Mouse (Mus musculus) liver, embryonic 16.5 days (tissue): ENCODE results near the gene 4930579F01Rik. TPM values are rescaled to one million over a fixed set of nuclear protein-coding genes. Genes with fewer than 3 reads are reported as not detected.

Source experiments
- ATAC-seq: fragments of 200-750 bp; cut with Nextera tagmentation; 2 replicates; pipeline ENCODE4 v1.8.0; 2017; ENCODE audit warnings: low read depth, mild to moderate bottlenecking, moderate number of reproducible peaks, moderate library complexity
- H3K27ac ChIP-seq: fragments of 300-500 bp; sonication (generic); 2 replicates; pipeline ENCODE4 v1.5.1; 2014; ENCODE audit warnings: mild to moderate bottlenecking, low read length
- H3K27me3 ChIP-seq: fragments of 300-500 bp; sonication (generic); 2 replicates; pipeline ENCODE4 v1.6.1; 2014; ENCODE audit warnings: low read depth, low read length, mixed read lengths; ENCODE audit not compliant: control insufficient read depth, insufficient read depth
- H3K36me3 ChIP-seq: fragments of 300-500 bp; sonication (generic); 2 replicates; pipeline ENCODE4 v1.6.1; 2014; ENCODE audit warnings: mild to moderate bottlenecking; ENCODE audit not compliant: control insufficient read depth, insufficient read depth
- H3K4me1 ChIP-seq: fragments of 300-500 bp; sonication (generic); 2 replicates; pipeline ENCODE4 v1.6.1; 2014; ENCODE audit warnings: low read depth, low read length, mixed read lengths; ENCODE audit not compliant: control insufficient read depth
- H3K4me2 ChIP-seq: fragments of 300-500 bp; sonication (generic); 2 replicates; pipeline ENCODE4 v1.6.1; 2014; ENCODE audit warnings: low read depth, low read length, mixed read lengths
- H3K4me3 ChIP-seq: fragments of 300-500 bp; sonication (generic); 2 replicates; pipeline ENCODE4 v1.5.1; 2014; ENCODE audit warnings: low read depth, mild to moderate bottlenecking, low read length
- H3K9ac ChIP-seq: fragments of 300-500 bp; sonication (generic); 2 replicates; pipeline ENCODE4 v1.6.1; 2014; ENCODE audit warnings: low read depth, low read length
- H3K9me3 ChIP-seq: fragments of 300-500 bp; sonication (generic); replicated peaks from 2 replicates; pipeline ENCODE4 v1.6.1; 2016; ENCODE audit warnings: low read length; ENCODE audit not compliant: control insufficient read depth
- WGBS: fragments of 180-500 bp; shearing (Covaris S2); extraction: QIAGEN DNeasy Blood & Tissue Kit; methylation state at CpG from one replicate; pipeline ENCODE4 v1.1.7; 2014; ENCODE audit not compliant: insufficient replicate concordance; 5-methylcytosine and 5-hydroxymethylcytosine counted together
- polyA plus RNA-seq: library from polyadenylated mRNA; unstranded; fragments of >200 nt; fragmentation: Nextera tagmentation; extraction: Ambion mirVana; gene quantifications from 2 replicates; pipeline ENCODE4 v1.2.1, GENCODE M21; 2015

The 4930579F01Rik gene
- polyA plus RNA-seq, 1 experiment from 2014 or later = not detected

- ATAC-seq = no peak
- Histone ChIP-seq H3K27ac (no peak overlapping the region), H3K4me3 (no peak overlapping the region), H3K9ac (no peak overlapping the region), H3K9me3 (no peaks in the 10 kb centered on the region), H3K27me3 (no peaks in the 10 kb centered on the region), H3K4me2 (no peak overlapping the region), H3K36me3 (no peaks in the 10 kb centered on the region), H3K4me1 (no peaks in the 10 kb centered on the region)
- 50% methylated on average over 2 of the region's 2 CpGs for WGBS
Measured at GRCm38 (mm10) chr3:138231531-138231930, 37.9 kb upstream of the 4930579F01Rik start.

GRCm38 (mm10) chr3:138230266-138230665 lies 36.6 kb upstream of the 4930579F01Rik start:
- Histone ChIP-seq H3K4me1 (no peaks in the 10 kb centered on the region), H3K27me3 (no peaks in the 10 kb centered on the region), H3K9me3 (no peaks in the 10 kb centered on the region), H3K27ac (no peak overlapping the region), H3K9ac (no peak overlapping the region), H3K4me3 (no peak overlapping the region), H3K36me3 (no peaks in the 10 kb centered on the region), H3K4me2 (no peak overlapping the region)
- ATAC-seq = no peak
- WGBS = 67% methylated on average over 3 of the region's 3 CpGs

GRCm38 (mm10) chr3:138229448-138229847 lies 35.8 kb upstream of the 4930579F01Rik start:
- H3K27me3 ChIP-seq = no peaks in the 10 kb centered on the region
- H3K9ac ChIP-seq = no peak overlapping the region
- WGBS = 74% methylated on average over 1 of the region's 1 CpGs
- H3K36me3 ChIP-seq = no peaks in the 10 kb centered on the region
- no peaks in the 10 kb centered on the region for H3K4me1 ChIP-seq
- no peak overlapping the region for H3K4me2 ChIP-seq
- H3K9me3 ChIP-seq = no peaks in the 10 kb centered on the region
- no peak overlapping the region for H3K27ac ChIP-seq
- no peak overlapping the region for H3K4me3 ChIP-seq
- ATAC-seq = no peak

GRCm38 (mm10) chr3:138227782-138228181 lies 34.2 kb upstream of the 4930579F01Rik start:
- no peak overlapping the region for H3K9ac ChIP-seq
- H3K36me3 ChIP-seq = no peaks in the 10 kb centered on the region
- WGBS = 64% methylated on average over 8 of the region's 8 CpGs
- no peak overlapping the region for H3K4me3 ChIP-seq
- ATAC-seq = no peak
- H3K4me2 ChIP-seq = no peak overlapping the region
- H3K9me3 ChIP-seq = no peaks in the 10 kb centered on the region
- no peaks in the 10 kb centered on the region for H3K27me3 ChIP-seq
- H3K4me1 ChIP-seq = no peaks in the 10 kb centered on the region
- H3K27ac ChIP-seq = no peak overlapping the region

- WGBS = 74% methylated on average over 2 of the region's 2 CpGs
- Histone ChIP-seq H3K27ac (no peak overlapping the region), H3K4me3 (no peak overlapping the region), H3K9ac (no peak overlapping the region), H3K4me2 (no peak overlapping the region), H3K36me3 (no peaks in the 10 kb centered on the region), H3K9me3 (no peaks in the 10 kb centered on the region), H3K27me3 (no peaks in the 10 kb centered on the region), H3K4me1 (no peaks in the 10 kb centered on the region)
- ATAC-seq = peak; percentile 22; the same call in 1 of the 2 replicates
Measured at GRCm38 (mm10) chr3:138227082-138227481, 33.5 kb upstream of the 4930579F01Rik start.

- Histone ChIP-seq H3K4me3 (no peak overlapping the region), H3K36me3 (no peaks in the 10 kb centered on the region), H3K4me1 (no peaks in the 10 kb centered on the region), H3K27ac (no peak overlapping the region), H3K9me3 (no peaks in the 10 kb centered on the region), H3K4me2 (no peak overlapping the region), H3K27me3 (no peaks in the 10 kb centered on the region), H3K9ac (no peak overlapping the region)
- 69% methylated on average over 6 of the region's 6 CpGs for WGBS
- ATAC-seq = no peak
Measured at GRCm38 (mm10) chr3:138226476-138226875, 32.9 kb upstream of the 4930579F01Rik start.

- no peak for ATAC-seq
- Histone ChIP-seq H3K9ac (no peak overlapping the region), H3K27ac (0 out of 2 replicates have a peak overlapping the region, but pooled peaks have one; percentile 18), H3K36me3 (no peaks in the 10 kb centered on the region), H3K4me1 (no peaks in the 10 kb centered on the region), H3K4me2 (no peak overlapping the region), H3K9me3 (no peaks in the 10 kb centered on the region), H3K27me3 (no peaks in the 10 kb centered on the region), H3K4me3 (no peak overlapping the region)
- WGBS = 64% methylated on average over 7 of the region's 7 CpGs
Measured at GRCm38 (mm10) chr3:138225853-138226252, 32.2 kb upstream of the 4930579F01Rik start.

- Histone ChIP-seq H3K4me2 (no peak overlapping the region), H3K27me3 (no peaks in the 10 kb centered on the region), H3K9me3 (no peaks in the 10 kb centered on the region), H3K4me3 (no peak overlapping the region), H3K4me1 (no peaks in the 10 kb centered on the region), H3K9ac (no peak overlapping the region), H3K36me3 (no peaks in the 10 kb centered on the region), H3K27ac (no peak overlapping the region)
- ATAC-seq = no peak
- WGBS = 59% methylated on average over 7 of the region's 7 CpGs
Measured at GRCm38 (mm10) chr3:138225331-138225730, 31.7 kb upstream of the 4930579F01Rik start.

GRCm38 (mm10) chr3:138224363-138224954 lies 30.8 kb upstream of the 4930579F01Rik start:
- H3K9ac ChIP-seq = no peak overlapping the region
- H3K27ac ChIP-seq = no peak overlapping the region
- no peaks in the 10 kb centered on the region for H3K4me1 ChIP-seq
- ATAC-seq = peak; percentile 59
- no peaks in the 10 kb centered on the region for H3K36me3 ChIP-seq
- WGBS = 71% methylated on average over 13 of the region's 13 CpGs
- H3K9me3 ChIP-seq = no peaks in the 10 kb centered on the region
- no peak overlapping the region for H3K4me3 ChIP-seq
- H3K4me2 ChIP-seq = no peak overlapping the region
- no peaks in the 10 kb centered on the region for H3K27me3 ChIP-seq
